Mouse (Mus musculus) lung, adult 18-20 months (tissue): Measurements from ENCODE around the gene Ddx58.

Experiments
- DNase-seq, 2 experiments: peaks; one replicate each; pipeline ENCODE4 v3.0.0; 2022; ENCODE audit warnings: mixed read lengths in 2 of 2

The Ddx58 gene

GRCm38 (mm10) chr4:40180046-40180445 is 59.6 kb downstream of the Ddx58 start:
- no peak for DNase-seq

- DNase-seq: no peak
Measured at GRCm38 (mm10) chr4:40178584-40178983, 61.0 kb downstream of the Ddx58 start.

GRCm38 (mm10) chr4:40174321-40174720 is 65.3 kb downstream of the Ddx58 start:
- peak in 1 of 2 experiments; percentile 21 for DNase-seq

GRCm38 (mm10) chr4:40172336-40172735 is 67.3 kb downstream of the Ddx58 start:
- no peak for DNase-seq

GRCm38 (mm10) chr4:40171477-40171876 is 68.2 kb downstream of the Ddx58 start:
- DNase-seq: no peak

GRCm38 (mm10) chr4:40163646-40164045 is 76.0 kb downstream of the Ddx58 start:
- no peak for DNase-seq

GRCm38 (mm10) chr4:40160591-40161434 is 78.8 kb downstream of the Ddx58 start:
- DNase-seq: no peak

GRCm38 (mm10) chr4:40158224-40158540 is 81.4 kb downstream of the Ddx58 start:
- no peak for DNase-seq

GRCm38 (mm10) chr4:40157500-40158223 is 82.0 kb downstream of the Ddx58 start:
- peak in 1 of 2 experiments; percentile 32 for DNase-seq

GRCm38 (mm10) chr4:40156582-40157499 is 82.8 kb downstream of the Ddx58 start:
- peak in 1 of 2 experiments; percentile 37 for DNase-seq

- DNase-seq: peak; percentile 82 to 87
Measured at GRCm38 (mm10) chr4:40156153-40156552, 83.5 kb downstream of the Ddx58 start.

GRCm38 (mm10) chr4:40155467-40155999 is 84.1 kb downstream of the Ddx58 start:
- DNase-seq: no peak

- DNase-seq: no peak
Measured at GRCm38 (mm10) chr4:40154751-40155150, 84.9 kb downstream of the Ddx58 start.
